Mouse (Mus musculus) testis, adult 2 months (tissue): ENCODE results near the gene Ncln. TPM values are rescaled to one million over a fixed set of nuclear protein-coding genes. Genes with fewer than 3 reads are reported as not detected.

Source experiments
- H3K27ac ChIP-seq: fragments of 200-500 bp; 2 replicates; pipeline ENCODE4 v1.5.1; 2012; ENCODE audit warnings: low read depth, low read length; ENCODE audit not compliant: control insufficient read depth, insufficient read depth
- H3K27me3 ChIP-seq: fragments of 200-500 bp; 2 replicates; pipeline ENCODE4 v1.6.1; 2012; ENCODE audit warnings: mild to moderate bottlenecking, low read length, moderate library complexity; ENCODE audit not compliant: control insufficient read depth, insufficient read depth
- H3K36me3 ChIP-seq: fragments of 200-500 bp; 2 replicates; pipeline ENCODE4 v1.6.1; 2012; ENCODE audit warnings: mild to moderate bottlenecking, low read length; ENCODE audit not compliant: control insufficient read depth, insufficient read depth
- H3K4me1 ChIP-seq: fragments of 200-500 bp; 2 replicates; pipeline ENCODE4 v1.6.1; 2012; ENCODE audit warnings: low read length; ENCODE audit not compliant: control insufficient read depth, insufficient read depth
- H3K4me3 ChIP-seq: fragments of 200-500 bp; 2 replicates; pipeline ENCODE4 v1.5.1; 2012; ENCODE audit warnings: low read depth, mild to moderate bottlenecking, low read length, moderate library complexity, mixed read lengths; ENCODE audit not compliant: control insufficient read depth
- CTCF ChIP-seq: fragments of 200-500 bp; IDR thresholded peaks from 2 replicates; pipeline ENCODE4 v1.5.1; 2012; ENCODE audit warnings: low read depth, mild to moderate bottlenecking, inconsistent platforms, low read length, moderate library complexity; ENCODE audit not compliant: control insufficient read depth, insufficient read depth, insufficient replicate concordance
- POLR2A ChIP-seq: fragments of 200-500 bp; IDR thresholded peaks from 2 replicates; pipeline ENCODE4 v1.6.1; 2012; ENCODE audit warnings: low read depth, mild to moderate bottlenecking, inconsistent platforms, low read length, moderate library complexity; ENCODE audit not compliant: control insufficient read depth
- polyA plus RNA-seq: library from polyadenylated mRNA; depleted of rRNA; stranded (reverse); fragments of >200 nt; gene quantifications from 2 replicates; pipeline ENCODE4 v1.2.3, GENCODE M21; 2012

Ncln gene
- polyA plus RNA-seq, 1 experiment: 71.3 TPM

- Histone ChIP-seq H3K36me3 (no peaks in the 10 kb centered on the region), H3K4me1 (peaks cover 9% of the 10 kb centered on the region), H3K27me3 (no peaks in the 10 kb centered on the region), H3K4me3 (no peak overlapping the region), H3K27ac (0 out of 2 replicates have a peak overlapping the region, but pooled peaks have one; percentile 14)
- TF ChIP-seq POLR2A (no peak), CTCF (no peak)
Measured at GRCm38 (mm10) chr10:81541363-81541762, 45.2 kb upstream of the Ncln start.

- TF ChIP-seq CTCF (no peak), POLR2A (no peak)
- no peaks in the 10 kb centered on the region for H3K36me3 ChIP-seq
Measured at GRCm38 (mm10) chr10:81538321-81539048, 42.3 kb upstream of the Ncln start.

GRCm38 (mm10) chr10:81537429-81537828 lies 41.2 kb upstream of the Ncln start:
- TF ChIP-seq POLR2A (no peak), CTCF (no peak)
- Histone ChIP-seq H3K4me1 (no peaks in the 10 kb centered on the region; the same call in 1 of the 2 replicates), H3K4me3 (no peak overlapping the region), H3K27ac (no peak overlapping the region), H3K27me3 (no peaks in the 10 kb centered on the region), H3K36me3 (no peaks in the 10 kb centered on the region)

More at GRCm38 (mm10) chr10:81538321-81539048, 42.3 kb upstream of the Ncln start:
- H3K27ac ChIP-seq: no peak overlapping the region
- H3K4me1 ChIP-seq: no peaks in the 10 kb centered on the region; the same call in 1 of the 2 replicates
- no peaks in the 10 kb centered on the region for H3K27me3 ChIP-seq
- no peak overlapping the region for H3K4me3 ChIP-seq

GRCm38 (mm10) chr10:81536734-81537133 lies 40.5 kb upstream of the Ncln start:
- no peaks in the 10 kb centered on the region for H3K36me3 ChIP-seq
- no peak for TF ChIP-seq CTCF
- TF ChIP-seq POLR2A: no peak
- H3K4me1 ChIP-seq: no peaks in the 10 kb centered on the region; the same call in 1 of the 2 replicates
- H3K27ac ChIP-seq: no peak overlapping the region
- no peak overlapping the region for H3K4me3 ChIP-seq
- no peaks in the 10 kb centered on the region for H3K27me3 ChIP-seq

- no peaks in the 10 kb centered on the region for H3K36me3 ChIP-seq
- no peak overlapping the region for H3K4me3 ChIP-seq
- TF ChIP-seq CTCF (no peak), POLR2A (no peak)
Measured at GRCm38 (mm10) chr10:81534826-81535225, 38.6 kb upstream of the Ncln start.

GRCm38 (mm10) chr10:81526779-81527178 lies 30.6 kb upstream of the Ncln start:
- peaks cover 20% of the 10 kb centered on the region for H3K4me1 ChIP-seq
- no peak for TF ChIP-seq POLR2A
- TF ChIP-seq CTCF: peak; percentile 98
- no peak overlapping the region for H3K27ac ChIP-seq
- no peaks in the 10 kb centered on the region for H3K27me3 ChIP-seq
- H3K4me3 ChIP-seq: no peak overlapping the region
- H3K36me3 ChIP-seq: no peaks in the 10 kb centered on the region

More at GRCm38 (mm10) chr10:81534826-81535225, 38.6 kb upstream of the Ncln start:
- H3K27me3 ChIP-seq: no peaks in the 10 kb centered on the region
- H3K4me1 ChIP-seq: no peaks in the 10 kb centered on the region
- no peak overlapping the region for H3K27ac ChIP-seq

- Histone ChIP-seq H3K27me3 (no peaks in the 10 kb centered on the region), H3K4me3 (no peak overlapping the region; the same call in 1 of the 2 replicates), H3K4me1 (peaks cover 20% of the 10 kb centered on the region), H3K27ac (no peak overlapping the region), H3K36me3 (no peaks in the 10 kb centered on the region)
- no peak for TF ChIP-seq POLR2A
- TF ChIP-seq CTCF: no peak
Measured at GRCm38 (mm10) chr10:81525017-81525694, 29.0 kb upstream of the Ncln start.

- Histone ChIP-seq H3K36me3 (no peaks in the 10 kb centered on the region), H3K4me3 (peak within 1 kb of the TSS; percentile 75), H3K27ac (peak within 1 kb of the TSS; percentile 51), H3K4me1 (peaks cover 20% of the 10 kb centered on the region), H3K27me3 (no peaks in the 10 kb centered on the region)
- no peak for TF ChIP-seq POLR2A
- no peak for TF ChIP-seq CTCF
Measured at GRCm38 (mm10) chr10:81524051-81524605, 27.9 kb upstream of the Ncln start, which contains the start of gene Gna15. Gene Gna15 (minus strand): TSS chr10:81524225.
